Mouse (Mus musculus) heart, adult 2 months (tissue): ENCODE data around the gene Dlec1.

ENCODE experiments used
- CTCF ChIP-seq: fragments of 200-600 bp; IDR thresholded peaks from 2 replicates; pipeline ENCODE4 v1.8.1; 2022; ENCODE audit warnings: antibody characterized with exemption, mild to moderate bottlenecking, moderate library complexity
- EP300 ChIP-seq: fragments of 200-500 bp; IDR thresholded peaks from 2 replicates; pipeline ENCODE4 v1.6.1; 2011; ENCODE audit warnings: low read depth, low read length, control low read depth; ENCODE audit not compliant: insufficient read depth
- POLR2A ChIP-seq: fragments of 200-500 bp; IDR thresholded peaks from 2 replicates; pipeline ENCODE4 v1.6.1; 2011; ENCODE audit warnings: mild to moderate bottlenecking, low read depth, low read length, control low read depth; ENCODE audit not compliant: insufficient read depth

DNA sequence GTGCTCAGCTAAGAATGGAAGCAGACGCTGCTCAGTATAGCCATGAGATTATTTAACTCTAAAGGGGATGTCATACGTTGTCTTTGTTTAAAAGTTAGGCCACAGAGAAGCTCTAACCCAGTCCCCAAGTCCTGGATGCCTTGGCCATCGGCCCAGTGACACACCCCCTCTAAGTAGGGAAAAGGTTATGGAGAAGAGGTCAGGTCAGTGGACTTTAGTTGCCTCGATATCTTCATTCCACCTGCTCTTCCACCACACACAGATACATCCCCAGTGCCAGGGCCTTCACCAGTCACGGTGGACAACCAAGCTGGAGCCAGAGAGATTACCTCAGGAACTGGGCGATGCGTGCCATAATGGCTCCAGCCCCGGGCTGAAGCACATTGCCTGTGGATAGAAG is 53.1 kb downstream of the Dlec1 start:
- TF ChIP-seq POLR2A, result no peak
- no peak for TF ChIP-seq CTCF
- TF ChIP-seq EP300, result no peak
